Mouse (Mus musculus) heart, embryonic 15.5 days (tissue): ENCODE data around the gene Fermt3. TPM values are rescaled to one million over a fixed set of nuclear protein-coding genes. Genes with fewer than 3 reads are reported as not detected.
"Not testable (repeated sequence)": the region's sequence is repeated elsewhere in the genome, so short reads cannot be mapped to it uniquely, and the experiment has no call there.

Experiments used
- ATAC-seq: fragments of 200-750 bp; cut with Nextera tagmentation; replicated peaks from 2 replicates; pipeline ENCODE4 v1.8.0; 2017; ENCODE audit warnings: low read depth, moderate TSS enrichment; ENCODE audit not compliant: insufficient number of reproducible peaks, insufficient read depth, low FRiP score
- H3K27ac ChIP-seq: fragments of 300-500 bp; sonication (generic); 2 replicates; pipeline ENCODE4 v1.5.1; 2015; ENCODE audit warnings: mild to moderate bottlenecking, inconsistent platforms
- H3K27me3 ChIP-seq: fragments of 300-500 bp; sonication (generic); 2 replicates; pipeline ENCODE4 v1.6.1; 2015; ENCODE audit warnings: inconsistent platforms
- H3K36me3 ChIP-seq: fragments of 300-500 bp; sonication (generic); 2 replicates; pipeline ENCODE4 v1.6.1; 2015; ENCODE audit warnings: mild to moderate bottlenecking, inconsistent platforms
- H3K4me1 ChIP-seq: fragments of 300-500 bp; sonication (generic); replicated peaks from 2 replicates; pipeline ENCODE4 v1.6.1; 2015; ENCODE audit warnings: inconsistent platforms
- H3K4me2 ChIP-seq: fragments of 300-500 bp; sonication (generic); 2 replicates; pipeline ENCODE4 v1.6.1; 2015; ENCODE audit warnings: inconsistent platforms, mild to moderate bottlenecking, moderate library complexity
- H3K4me3 ChIP-seq: fragments of 300-500 bp; sonication (generic); 2 replicates; pipeline ENCODE4 v1.5.1; 2015; ENCODE audit warnings: mild to moderate bottlenecking, inconsistent platforms
- H3K9ac ChIP-seq: fragments of 300-500 bp; sonication (generic); 2 replicates; pipeline ENCODE4 v1.6.1; 2015; ENCODE audit warnings: mild to moderate bottlenecking, inconsistent platforms
- H3K9me3 ChIP-seq: fragments of 300-500 bp; sonication (generic); replicated peaks from 2 replicates; pipeline ENCODE4 v1.6.1; 2016; ENCODE audit warnings: inconsistent platforms
- WGBS: fragments of 180-500 bp; shearing (Covaris S2); methylation state at CpG from one replicate; pipeline ENCODE4 v1.1.7; 2015; ENCODE audit warnings: mixed read lengths; 5-methylcytosine and 5-hydroxymethylcytosine counted together
- polyA plus RNA-seq: library from polyadenylated mRNA; unstranded; fragments of >200 nt; fragmentation: Nextera tagmentation; extraction: Ambion mirVana; gene quantifications from 2 replicates; pipeline ENCODE4 v1.2.1, GENCODE M21; 2015

Fermt3 gene
- polyA plus RNA-seq, 1 experiment from 2014 or later, result 6.5 TPM

DNA sequence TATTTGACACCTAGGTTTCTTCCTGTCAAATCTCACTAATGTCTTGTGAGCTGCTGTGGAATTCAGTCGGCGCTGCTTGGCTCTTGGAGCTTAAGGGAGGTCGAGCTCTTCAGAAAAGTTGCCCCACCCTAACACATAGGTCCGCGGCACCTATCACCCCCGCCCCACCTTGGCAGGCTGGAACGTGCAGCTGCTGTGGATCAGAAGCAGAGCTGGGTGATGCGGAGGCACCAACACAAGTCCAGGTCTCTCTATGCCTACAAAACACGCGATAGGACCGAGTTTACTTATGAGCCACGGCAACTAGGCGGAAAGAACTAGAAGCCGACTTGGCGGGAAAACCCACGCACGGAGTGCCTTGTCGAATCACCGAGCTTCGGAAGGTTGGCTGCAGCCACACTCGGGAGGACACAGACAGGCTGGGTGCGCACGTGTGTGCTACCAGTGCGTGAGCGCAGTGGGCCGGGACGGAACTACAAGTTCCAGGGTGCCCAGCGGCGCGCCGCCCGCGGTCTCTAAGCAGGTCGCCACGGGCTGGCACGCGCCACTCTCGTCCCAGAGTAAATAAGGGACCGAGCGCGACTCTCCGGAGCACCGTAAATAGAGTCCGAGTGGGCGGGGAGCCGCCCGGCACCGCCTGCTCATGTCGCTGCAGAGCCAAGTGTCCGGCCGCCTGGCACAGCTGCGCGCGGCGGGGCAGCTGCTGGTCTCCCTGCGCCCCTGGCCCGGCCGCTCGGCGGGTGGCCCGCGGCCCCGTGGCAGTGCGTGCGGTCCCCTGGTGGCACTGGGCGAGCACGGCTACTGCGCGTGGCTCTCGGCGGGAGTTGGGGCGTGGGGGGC is 37.2 kb upstream of the Fermt3 start, which contains the start of gene Macrod1:
Macrod1 (plus strand) TSS at position 563 of the 840 bp plus-strand sequence.
- WGBS, result 1% methylated on average over 70 of the region's 72 CpGs

DNA sequence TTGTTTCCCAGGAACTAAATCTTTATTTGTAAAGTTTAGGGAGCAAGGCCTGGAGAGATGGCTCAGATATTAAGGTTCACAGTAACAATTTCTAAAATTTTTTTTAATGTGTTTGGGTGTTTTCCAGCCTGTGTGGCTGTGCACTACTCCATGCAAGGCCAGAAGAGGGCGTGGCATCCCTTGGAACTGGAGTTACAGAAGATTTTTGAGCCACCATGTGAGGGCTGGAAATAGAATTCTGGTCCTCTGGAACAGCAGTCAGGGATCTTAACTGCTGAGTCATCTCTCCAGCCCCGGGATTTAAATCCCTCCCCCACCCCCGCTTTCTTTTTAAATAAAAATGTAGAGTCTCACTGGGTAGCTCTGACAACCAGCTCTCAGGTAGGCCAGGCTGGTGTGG is 35.9 kb upstream of the Fermt3 start:
- Histone ChIP-seq H3K9me3 (no peaks in the 10 kb centered on the region), H3K4me2 (peak overlapping the region; percentile 3; the same call in 1 of the 2 replicates), H3K27ac (peak overlapping the region; percentile 51), H3K9ac (no peak overlapping the region), H3K36me3 (no peaks in the 10 kb centered on the region), H3K4me3 (no peak overlapping the region), H3K4me1 (peaks cover 37% of the 10 kb centered on the region), H3K27me3 (no peaks in the 10 kb centered on the region)
- ATAC-seq, result no peak
- WGBS, result 44% methylated on average over 3 of the region's 3 CpGs

More for the DNA sequence above, 37.2 kb upstream of the Fermt3 start, which contains the start of gene Macrod1:
- H3K36me3 ChIP-seq, result no peaks in the 10 kb centered on the region
- peak within 1 kb of the TSS; percentile 76 for H3K9ac ChIP-seq
- peak within 1 kb of the TSS; percentile 74 for H3K4me3 ChIP-seq
- H3K4me1 ChIP-seq, result peaks cover 37% of the 10 kb centered on the region
- H3K9me3 ChIP-seq, result no peaks in the 10 kb centered on the region
- H3K27ac ChIP-seq, result peak within 1 kb of the TSS; percentile 92
- H3K27me3 ChIP-seq, result no peaks in the 10 kb centered on the region
- peak; percentile 58 for ATAC-seq
- peak within 1 kb of the TSS; percentile 99 for H3K4me2 ChIP-seq

DNA sequence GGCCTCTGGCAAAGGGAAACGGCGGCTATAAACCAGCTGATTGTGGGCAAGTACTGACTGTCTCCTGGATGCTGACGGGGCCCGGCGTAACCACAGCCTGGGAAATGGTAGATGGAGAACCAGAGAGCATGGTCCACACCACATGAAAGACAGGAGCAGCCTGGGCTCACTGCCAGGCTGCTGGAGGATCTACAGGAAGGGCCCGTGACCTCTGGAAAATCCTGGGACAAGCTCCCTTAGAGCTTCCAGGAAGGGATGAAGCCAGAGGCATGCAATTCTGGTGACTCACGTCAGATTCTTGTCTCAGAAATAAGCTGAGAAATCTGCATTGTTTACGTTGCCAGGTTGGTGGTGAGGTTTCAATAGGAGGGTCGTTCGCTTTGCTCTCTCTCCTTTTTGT is 35.5 kb upstream of the Fermt3 start:
- no peaks in the 10 kb centered on the region for H3K36me3 ChIP-seq
- H3K27ac ChIP-seq, result peak overlapping the region; percentile 51
- H3K9me3 ChIP-seq, result no peaks in the 10 kb centered on the region
- no peak for ATAC-seq
- H3K4me3 ChIP-seq, result no peak overlapping the region
- peaks cover 37% of the 10 kb centered on the region for H3K4me1 ChIP-seq
- 36% methylated on average over 10 of the region's 10 CpGs for WGBS
- no peak overlapping the region; the same call in 1 of the 2 replicates for H3K4me2 ChIP-seq
- no peaks in the 10 kb centered on the region for H3K27me3 ChIP-seq
- H3K9ac ChIP-seq, result no peak overlapping the region

DNA sequence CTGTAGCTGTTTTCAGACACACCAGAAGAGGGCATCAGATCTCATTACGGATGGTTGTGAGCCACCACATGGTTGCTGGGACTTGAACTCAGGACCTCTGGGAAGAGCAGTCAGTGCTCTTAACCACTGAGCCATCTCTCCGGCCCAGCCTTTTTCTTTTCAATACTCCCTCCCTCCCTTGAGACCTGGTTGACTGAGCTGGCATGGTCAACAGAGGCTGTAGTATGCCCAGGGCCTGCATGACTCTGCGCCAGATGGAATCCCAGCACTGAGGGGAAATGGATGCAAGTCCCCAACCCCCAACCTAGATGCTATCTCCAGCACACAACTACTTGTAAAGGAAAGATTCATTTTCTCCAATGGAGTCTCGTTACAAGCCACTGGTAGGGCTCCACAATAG is 34.1 kb upstream of the Fermt3 start:
- H3K4me3 ChIP-seq, H3K36me3 ChIP-seq, H3K4me2 ChIP-seq, H3K27ac ChIP-seq, H3K9me3 ChIP-seq, ATAC-seq, H3K9ac ChIP-seq, H3K27me3 ChIP-seq: not testable (repeated sequence)
- peaks cover 34% of the 10 kb centered on the region for H3K4me1 ChIP-seq
- whole genome bisulfite sequencing, result 83% methylated on average over 4 of the region's 4 CpGs

DNA sequence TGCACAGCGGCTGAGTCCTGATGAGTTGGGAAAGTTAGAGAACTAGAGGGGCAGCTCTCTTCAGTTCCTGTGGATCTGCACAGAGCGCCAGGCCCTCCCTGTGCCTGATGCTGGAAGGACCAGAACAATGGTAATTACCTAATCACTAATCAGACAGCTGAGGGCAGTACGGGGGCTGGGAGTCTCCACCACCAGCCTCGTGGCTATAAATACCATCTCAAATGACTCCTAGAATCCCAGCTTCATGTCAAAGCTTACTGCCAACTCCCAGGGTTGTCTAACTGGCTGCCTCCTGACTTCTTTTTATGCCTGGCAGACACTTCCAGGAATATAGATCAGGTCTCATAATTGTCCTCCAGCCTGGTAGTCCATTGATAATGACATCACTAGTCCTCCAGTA is 25.4 kb upstream of the Fermt3 start:
- no peaks in the 10 kb centered on the region for H3K27me3 ChIP-seq
- H3K9me3 ChIP-seq, result no peaks in the 10 kb centered on the region
- peak overlapping the region; percentile 81 for H3K27ac ChIP-seq
- no peaks in the 10 kb centered on the region for H3K36me3 ChIP-seq
- WGBS, result 22% methylated on average over 4 of the region's 4 CpGs
- no peak for ATAC-seq
- peak overlapping the region; percentile 20; the same call in 1 of the 2 replicates for H3K9ac ChIP-seq
- H3K4me2 ChIP-seq, result no peak overlapping the region
- H3K4me1 ChIP-seq, result peaks cover 18% of the 10 kb centered on the region
- no peak overlapping the region for H3K4me3 ChIP-seq

DNA sequence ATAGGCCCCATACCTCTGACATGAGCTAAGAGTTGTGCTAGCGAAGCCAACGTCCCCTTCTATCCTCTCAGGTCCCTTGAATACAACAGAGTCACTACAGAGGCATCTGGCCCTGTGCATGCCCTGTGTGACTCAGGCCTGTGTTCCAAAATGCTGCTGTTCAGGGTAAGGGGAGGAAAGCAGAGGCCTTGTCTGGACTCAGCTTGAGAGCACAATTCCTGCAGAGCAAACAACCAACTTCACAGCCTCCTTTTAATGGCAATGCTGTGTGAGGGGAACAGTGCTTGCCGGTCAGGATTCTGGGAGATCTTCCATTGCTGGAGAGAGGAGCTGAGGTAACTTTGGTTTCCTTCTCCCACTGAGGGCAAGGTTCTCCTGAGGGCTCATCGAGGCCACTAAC is 25.0 kb upstream of the Fermt3 start:
- Histone ChIP-seq H3K27ac (peak overlapping the region; percentile 81), H3K27me3 (no peaks in the 10 kb centered on the region), H3K4me3 (no peak overlapping the region), H3K9ac (peak overlapping the region; percentile 20; the same call in 1 of the 2 replicates), H3K36me3 (no peaks in the 10 kb centered on the region), H3K4me1 (peaks cover 18% of the 10 kb centered on the region), H3K4me2 (no peak overlapping the region), H3K9me3 (no peaks in the 10 kb centered on the region)
- no peak for ATAC-seq
- 47% methylated on average over 4 of the region's 4 CpGs for WGBS

DNA sequence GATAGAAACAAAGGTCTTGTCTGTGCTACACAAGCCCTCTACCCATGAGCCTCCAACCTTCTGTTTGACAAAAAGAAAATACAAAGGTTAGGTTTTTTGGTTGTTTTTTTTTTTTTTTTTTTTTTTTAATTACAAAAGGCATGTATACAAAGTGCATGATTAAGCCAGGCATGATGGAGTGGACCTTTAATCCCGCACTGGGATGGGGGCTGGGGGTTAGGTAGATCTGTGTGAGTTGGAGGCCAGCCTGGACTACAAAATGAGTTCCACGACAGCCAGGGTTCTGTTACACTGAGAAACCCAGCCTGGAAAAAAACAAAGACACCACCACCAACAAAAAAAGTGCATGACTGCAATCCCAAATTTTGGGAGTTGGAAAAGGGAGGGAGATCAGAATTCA is 21.9 kb upstream of the Fermt3 start:
- H3K4me3 ChIP-seq, result peak overlapping the region; percentile 60; the same call in 1 of the 2 replicates
- no peaks in the 10 kb centered on the region for H3K9me3 ChIP-seq
- peak overlapping the region; percentile 87 for H3K4me2 ChIP-seq
- WGBS, result 84% methylated on average over 2 of the region's 2 CpGs
- peaks cover 42% of the 10 kb centered on the region for H3K4me1 ChIP-seq
- 0 out of 2 replicates have a peak overlapping the region, but pooled peaks have one; percentile 96 for H3K27ac ChIP-seq
- H3K9ac ChIP-seq, result no peak overlapping the region
- H3K36me3 ChIP-seq, result no peaks in the 10 kb centered on the region
- ATAC-seq, result no peak
- no peaks in the 10 kb centered on the region for H3K27me3 ChIP-seq

DNA sequence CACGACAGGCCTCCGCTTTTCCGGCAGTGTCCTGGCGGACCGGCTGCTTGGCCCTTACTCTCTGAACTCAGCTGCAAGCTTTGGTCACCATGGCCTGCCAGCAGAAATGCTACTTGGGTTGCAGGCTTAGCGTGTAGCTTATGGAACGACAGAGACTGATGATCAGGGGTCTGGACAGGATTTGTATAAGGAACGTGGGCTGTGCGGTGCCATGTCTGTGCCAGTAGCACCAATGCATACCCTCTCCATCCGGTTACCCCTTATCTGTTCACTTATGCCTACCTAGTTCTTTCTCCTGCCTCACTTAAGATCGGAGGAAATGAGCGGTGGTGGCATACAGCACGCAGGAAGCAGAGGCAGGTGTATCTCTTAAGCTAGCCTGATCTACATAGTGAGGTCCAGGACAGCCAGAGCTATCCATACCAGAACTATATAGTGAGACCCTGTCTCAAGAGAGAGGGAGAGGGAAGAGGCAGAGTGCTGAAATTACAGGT is 21.4 kb upstream of the Fermt3 start:
- Histone ChIP-seq H3K27ac (peak overlapping the region; percentile 96), H3K9ac (peak overlapping the region; percentile 76), H3K9me3 (no peaks in the 10 kb centered on the region), H3K27me3 (no peaks in the 10 kb centered on the region), H3K4me1 (peaks cover 42% of the 10 kb centered on the region), H3K36me3 (no peaks in the 10 kb centered on the region), H3K4me3 (peak overlapping the region; percentile 60), H3K4me2 (peak overlapping the region; percentile 87)
- ATAC-seq, result no peak
- 18% methylated on average over 13 of the region's 13 CpGs for WGBS

DNA sequence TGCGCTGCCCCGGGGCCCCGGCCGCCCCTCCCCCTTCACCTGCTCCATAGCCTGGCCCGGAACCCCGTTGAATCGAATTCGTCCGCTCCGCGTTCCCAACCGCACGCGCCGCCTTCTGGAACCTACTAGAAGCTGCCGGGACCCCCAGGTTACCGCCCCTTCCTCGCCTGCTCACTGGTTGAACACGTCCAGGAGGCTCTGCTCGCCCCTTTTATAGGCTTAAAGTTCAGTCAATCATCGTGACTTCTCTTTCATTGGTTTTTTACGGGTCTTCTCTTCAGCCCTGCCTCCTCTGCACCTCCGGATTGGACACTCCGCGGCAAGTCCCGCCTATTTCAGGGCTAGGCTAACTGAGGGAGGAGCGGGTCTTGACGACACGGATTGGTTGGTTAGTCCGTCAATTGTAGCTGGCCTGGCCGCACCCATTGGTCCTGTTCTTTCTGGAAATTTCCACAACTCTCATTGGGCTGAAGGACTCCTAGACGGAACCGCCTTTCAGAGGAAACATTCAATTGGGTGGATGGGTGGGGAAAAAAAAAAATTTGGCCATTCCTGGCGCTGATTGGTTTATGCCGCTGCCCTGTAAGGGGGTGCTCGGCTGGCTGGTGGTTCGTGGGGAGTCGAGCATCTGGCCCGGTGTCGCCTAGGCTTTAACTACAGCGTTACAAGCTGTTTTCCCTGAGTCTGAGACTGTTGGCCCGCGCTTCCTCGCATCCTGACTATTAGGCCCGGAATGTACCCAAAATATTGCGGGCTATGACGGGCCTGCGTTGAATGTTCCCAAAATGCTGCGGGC is 20.8 kb upstream of the Fermt3 start, which contains the start of gene Stip1:
Stip1 (minus strand) TSS at position 127 of the 796 bp plus-strand sequence.
- Histone ChIP-seq H3K4me3 (peak within 1 kb of the TSS; percentile 90), H3K9me3 (no peaks in the 10 kb centered on the region), H3K36me3 (peaks cover 3% of the 10 kb centered on the region; the same call in 1 of the 2 replicates), H3K4me1 (peaks cover 40% of the 10 kb centered on the region), H3K9ac (peak within 1 kb of the TSS; percentile 88), H3K27ac (peak within 1 kb of the TSS; percentile 96), H3K4me2 (peak within 1 kb of the TSS; percentile 87), H3K27me3 (no peaks in the 10 kb centered on the region)
- peak; percentile 98 for ATAC-seq
- WGBS, result under 1% methylated on average over 49 of the region's 49 CpGs

DNA sequence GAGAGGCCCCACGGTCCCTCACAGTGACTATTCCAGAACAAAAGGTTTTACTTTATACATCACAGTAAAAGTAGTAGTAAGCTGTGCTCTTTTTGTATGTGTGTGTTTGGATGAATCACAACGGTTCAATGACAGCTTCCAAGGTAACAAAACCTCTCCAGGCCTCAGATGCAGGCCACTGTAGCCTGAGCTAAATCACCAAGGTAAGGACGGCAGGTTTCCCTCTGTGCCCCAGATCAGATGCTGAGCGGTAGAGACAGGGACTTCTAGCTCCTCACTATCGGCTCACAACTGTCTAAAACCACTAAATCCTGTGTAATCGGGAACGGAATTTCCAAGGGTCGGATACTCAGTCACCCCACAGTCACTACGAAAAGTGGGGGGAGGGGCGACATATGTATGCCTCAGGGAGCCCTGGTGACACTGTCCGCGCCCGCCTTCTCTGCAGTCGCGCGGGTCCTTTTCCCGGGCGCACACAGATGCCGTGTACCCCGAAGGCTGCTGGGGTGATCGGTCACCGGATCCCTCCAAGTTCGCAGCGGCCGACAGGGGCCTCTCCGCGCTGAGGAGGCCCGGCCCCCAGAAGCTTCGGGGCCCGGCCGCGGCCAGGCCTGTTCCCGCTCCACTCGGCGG is 19.9 kb upstream of the Fermt3 start:
- 2% methylated on average over 34 of the region's 35 CpGs for WGBS
- H3K4me1 ChIP-seq, result peaks cover 33% of the 10 kb centered on the region
- peak overlapping the region; percentile 88 for H3K9ac ChIP-seq
- peak overlapping the region; percentile 75 for H3K4me2 ChIP-seq
- no peaks in the 10 kb centered on the region for H3K9me3 ChIP-seq
- ATAC-seq, result peak; percentile 4
- H3K36me3 ChIP-seq, result peaks cover 10% of the 10 kb centered on the region
- H3K27ac ChIP-seq, result peak overlapping the region; percentile 91
- peak overlapping the region; percentile 90 for H3K4me3 ChIP-seq
- no peaks in the 10 kb centered on the region for H3K27me3 ChIP-seq
